Mouse (Mus musculus) adrenal gland, adult 2 months (tissue): ENCODE results near the gene Uri1. TPM values are rescaled to one million over a fixed set of nuclear protein-coding genes. Genes with fewer than 3 reads are reported as not detected.

Experiments
- DNase-seq: peaks from one replicate; pipeline ENCODE4 v3.0.0; 2021
- polyA plus RNA-seq: library from polyadenylated mRNA; depleted of rRNA; stranded (reverse); fragments of >200 nt; gene quantifications from 2 replicates; pipeline ENCODE4 v1.2.3, GENCODE M21; 2012; rRNA removed
- total RNA-seq, 2 experiments: library from RNA; stranded (reverse); gene quantifications; 2 replicates each; pipeline ENCODE4 v1.2.3; 2021

The Uri1 gene
- total and polyA plus RNA-seq, 3 experiments: 13.0 to 56.9 (median 44.6) TPM

GRCm38 (mm10) chr7:37921681-37922430, 101.5 kb downstream of the Uri1 start:
- DNase-seq: no peak

GRCm38 (mm10) chr7:37918926-37919325, 104.4 kb downstream of the Uri1 start:
- no peak for DNase-seq

DNA sequence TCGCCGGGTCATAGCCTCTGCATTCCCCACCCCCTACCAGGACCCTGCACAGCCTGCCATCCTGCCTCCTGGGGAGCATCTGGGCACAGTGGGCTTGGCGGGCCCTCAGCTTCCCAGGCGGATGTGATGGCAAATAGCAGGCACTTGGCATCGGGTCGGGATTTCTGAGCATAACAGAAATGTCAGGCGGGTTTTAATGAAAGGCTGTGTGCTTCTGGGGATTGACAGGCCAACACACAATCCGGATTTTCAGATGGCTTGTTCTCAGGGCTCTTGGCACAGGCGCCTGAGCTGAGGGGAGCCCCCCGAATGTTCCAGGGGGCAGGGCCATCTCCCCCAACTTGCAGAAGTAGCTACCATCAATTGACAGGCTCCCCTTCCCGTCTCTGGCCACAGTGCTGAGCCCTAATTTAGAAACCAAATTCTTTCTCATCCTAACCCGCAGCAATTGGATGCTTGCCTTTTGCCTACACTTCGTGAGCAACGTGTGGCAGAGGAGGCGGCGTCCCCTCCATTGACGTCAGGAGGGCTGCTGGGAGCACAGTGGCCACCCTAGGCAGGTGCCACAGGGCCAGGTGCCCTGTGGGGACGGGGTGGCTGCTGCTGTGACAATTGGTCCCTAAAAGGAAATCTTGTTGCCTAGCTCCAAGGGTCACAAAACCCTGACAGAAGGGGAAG, 106.5 kb downstream of the Uri1 start:
- DNase-seq: no peak

DNA sequence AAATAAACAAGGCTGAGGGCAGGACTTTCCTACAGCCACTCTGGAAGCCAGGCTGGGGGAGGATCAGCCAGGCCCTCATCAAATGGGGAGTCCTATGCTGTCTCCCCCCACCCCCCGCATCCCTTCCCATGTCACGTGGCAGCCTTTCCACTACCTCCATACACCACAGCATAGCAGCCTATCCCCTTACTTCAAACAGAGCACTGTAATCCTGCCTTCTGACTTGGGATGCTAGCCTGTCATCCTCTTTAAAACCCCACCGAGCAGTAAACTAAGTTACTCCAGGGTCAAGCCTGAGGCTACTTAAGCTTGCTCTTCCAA, 111.6 kb downstream of the Uri1 start:
- no peak for DNase-seq

- DNase-seq: no peak
These were observed 112.1 kb downstream of the Uri1 start for GRCm38 (mm10) chr7:37911114-37911801.

GRCm38 (mm10) chr7:37910161-37910560, 113.2 kb downstream of the Uri1 start:
- DNase-seq: no peak

Other genes with a start within 250 kb of the Uri1 start
- 1 to 10 TPM; 5.2 to 8.4 TPM for gene Zfp536, start 249.9 kb downstream of the Uri1 start, total RNA-seq
- 1.00 and 1.2 TPM in 2 replicates for gene Zfp536, start 249.9 kb downstream of the Uri1 start, polyA plus RNA-seq
- 1 to 10 TPM; 5.9 to 6.1 TPM for gene Ccne1, start 84.0 kb upstream of the Uri1 start, total RNA-seq
- gene Ccne1, start 84.0 kb upstream of the Uri1 start, polyA plus RNA-seq: 10.3 and 11.9 TPM in 2 replicates
- 10 to 100 TPM; 37.8 to 40.5 TPM for gene 1600014C10Rik, start 159.7 kb upstream of the Uri1 start, total RNA-seq
- 18.5 and 18.7 TPM in 2 replicates for gene 1600014C10Rik, start 159.7 kb upstream of the Uri1 start, polyA plus RNA-seq
- gene Plekhf1, start 204.5 kb upstream of the Uri1 start, total RNA-seq: 1 to 10 TPM; 2.7 to 3.7 TPM
- gene Plekhf1, start 204.5 kb upstream of the Uri1 start, polyA plus RNA-seq: 2.3 and 2.5 TPM in 2 replicates
- gene Pop4, start 247.9 kb upstream of the Uri1 start, total RNA-seq: 10 to 100 TPM; 40.7 to 49.3 TPM
- 10.0 and 10.7 TPM in 2 replicates for gene Pop4, start 247.9 kb upstream of the Uri1 start, polyA plus RNA-seq